Mouse (Mus musculus): ENCODE data around the gene Chrna10.

GRCm38 (mm10) chr7:102116579-102117331, at the start of gene Chrna10:
- TF ChIP-seq POLR2A (IDR thresholded peaks at IDR 0.05; ENCODE audit: control insufficient read depth in 1 of 2, insufficient read depth in 1 of 2, low read depth in 1 of 2, low read length in 2 of 2, poor library complexity in 1 of 2) (no peak), CTCF (IDR thresholded peaks at IDR 0.05 in 2 of 3, conservative IDR thresholded peaks at IDR 0.05 in 1 of 3; ENCODE audit: control insufficient read depth in 1 of 3, insufficient read depth in 1 of 3, low read depth in 2 of 3, low read length in 3 of 3, poor library complexity in 1 of 3, severe bottlenecking in 1 of 3) (no peak), USF1 (IDR thresholded peaks at IDR 0.05; ENCODE audit: low read depth, low read length) (no peak), MEF2A (IDR thresholded peaks at IDR 0.05; ENCODE audit: extremely low read depth, insufficient replicate concordance, low read depth, low read length, poor library complexity, severe bottlenecking) (no peak), EP300 (IDR thresholded peaks at IDR 0.05; ENCODE audit: low read depth in 1 of 2, low read length in 2 of 2) (no peak), TBP (IDR thresholded peaks at IDR 0.05; ENCODE audit: low read depth, low read length) (no peak), CHD2 (IDR thresholded peaks at IDR 0.05; ENCODE audit: low read length) (no peak), RCOR1 (IDR thresholded peaks at IDR 0.05; ENCODE audit: low read depth, low read length) (no peak), GABPA (IDR thresholded peaks at IDR 0.05; ENCODE audit: low read depth, low read length) (no peak), E2F4 (IDR thresholded peaks at IDR 0.05; ENCODE audit: borderline replicate concordance, low read depth, low read length) (no peak), MAX (IDR thresholded peaks at IDR 0.05; ENCODE audit: low read length) (no peak), KAT2A (conservative IDR thresholded peaks at IDR 0.05; ENCODE audit: low read depth, low read length) (no peak), ZMIZ1 (IDR thresholded peaks at IDR 0.05; ENCODE audit: low read depth, low read length) (no peak), ELF1 (IDR thresholded peaks at IDR 0.05; ENCODE audit: low read depth, low read length) (no peak)
